Mouse (Mus musculus) urinary bladder, adult 18-20 months (tissue): ENCODE data around the gene Cd72.
A peak's percentile ranks its signal among the peaks of the same experiment; 100 is the strongest.

Source experiments
- DNase-seq, 2 experiments: peaks; one replicate each; pipeline ENCODE4 v3.0.0; 2022; ENCODE audit warnings: low spot score in 2 of 2, mixed read lengths in 2 of 2

Gene Cd72

DNA sequence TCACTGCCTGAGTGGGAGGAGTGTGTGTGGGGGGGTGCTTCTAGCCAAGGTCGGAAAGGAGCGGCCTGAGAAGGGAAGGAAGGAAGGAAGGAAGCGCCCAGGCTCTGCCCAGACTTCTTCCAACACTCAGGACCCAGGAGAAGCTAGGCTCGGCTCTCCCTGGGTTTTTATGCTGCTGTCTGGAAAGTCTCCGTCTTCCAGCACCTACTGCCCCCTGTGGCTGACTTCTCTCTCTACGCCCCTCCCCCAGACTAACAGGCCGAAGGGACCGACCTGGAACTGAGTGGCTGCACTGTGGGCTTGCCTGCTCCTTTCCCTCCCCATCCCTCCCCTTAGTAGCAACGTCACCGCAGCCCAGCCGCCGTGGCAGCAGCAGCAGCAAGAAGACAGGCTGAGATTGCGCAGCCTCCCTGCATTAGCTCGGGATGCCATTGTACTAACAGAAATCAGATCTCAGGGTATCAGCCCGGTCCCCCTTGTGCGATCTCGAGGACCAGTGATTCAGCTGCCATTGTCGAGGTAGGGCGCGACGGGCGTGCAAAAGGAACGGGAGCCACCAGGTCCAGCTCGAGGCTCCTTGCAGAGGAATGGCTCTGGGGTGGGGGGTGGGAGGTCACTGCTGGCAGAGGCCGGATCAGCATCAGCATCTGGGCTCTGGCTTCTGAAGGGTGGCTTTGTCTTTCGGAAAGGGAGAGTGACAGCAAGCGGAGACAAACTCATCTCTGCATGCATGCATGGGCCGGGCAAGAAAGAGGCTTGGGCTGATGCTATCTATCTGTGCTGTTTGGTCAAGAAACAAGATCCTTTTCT is 48.1 kb downstream of the Cd72 start:
- DNase-seq: peak; percentile 31 to 74

DNA sequence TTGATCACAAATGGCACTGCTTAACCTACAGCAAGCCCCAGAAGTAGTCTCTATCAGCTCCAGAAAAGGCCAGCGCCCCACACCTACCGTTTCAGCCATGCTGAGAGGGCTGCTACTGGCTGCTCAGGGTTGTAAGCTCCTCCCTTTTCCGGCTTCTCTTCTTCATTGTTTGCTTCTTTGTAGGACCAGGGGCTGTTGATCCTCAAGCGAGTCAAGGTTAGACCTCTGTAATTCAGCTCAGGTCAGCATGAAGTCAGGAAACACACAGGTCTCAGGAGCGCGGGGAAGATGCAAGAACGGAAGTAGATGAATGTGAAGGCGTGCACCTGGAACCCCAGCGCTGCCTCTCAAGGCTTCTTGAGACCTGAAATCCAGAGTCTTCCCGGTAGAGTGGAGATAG is 49.7 kb downstream of the Cd72 start:
- DNase-seq: no peak

GRCm38 (mm10) chr4:43402212-43402611 is 52.2 kb downstream of the Cd72 start:
- no peak for DNase-seq

GRCm38 (mm10) chr4:43401486-43401885 is 52.9 kb downstream of the Cd72 start:
- DNase-seq: no peak

- no peak for DNase-seq
Measured at GRCm38 (mm10) chr4:43400976-43401375, 53.5 kb downstream of the Cd72 start.

DNA sequence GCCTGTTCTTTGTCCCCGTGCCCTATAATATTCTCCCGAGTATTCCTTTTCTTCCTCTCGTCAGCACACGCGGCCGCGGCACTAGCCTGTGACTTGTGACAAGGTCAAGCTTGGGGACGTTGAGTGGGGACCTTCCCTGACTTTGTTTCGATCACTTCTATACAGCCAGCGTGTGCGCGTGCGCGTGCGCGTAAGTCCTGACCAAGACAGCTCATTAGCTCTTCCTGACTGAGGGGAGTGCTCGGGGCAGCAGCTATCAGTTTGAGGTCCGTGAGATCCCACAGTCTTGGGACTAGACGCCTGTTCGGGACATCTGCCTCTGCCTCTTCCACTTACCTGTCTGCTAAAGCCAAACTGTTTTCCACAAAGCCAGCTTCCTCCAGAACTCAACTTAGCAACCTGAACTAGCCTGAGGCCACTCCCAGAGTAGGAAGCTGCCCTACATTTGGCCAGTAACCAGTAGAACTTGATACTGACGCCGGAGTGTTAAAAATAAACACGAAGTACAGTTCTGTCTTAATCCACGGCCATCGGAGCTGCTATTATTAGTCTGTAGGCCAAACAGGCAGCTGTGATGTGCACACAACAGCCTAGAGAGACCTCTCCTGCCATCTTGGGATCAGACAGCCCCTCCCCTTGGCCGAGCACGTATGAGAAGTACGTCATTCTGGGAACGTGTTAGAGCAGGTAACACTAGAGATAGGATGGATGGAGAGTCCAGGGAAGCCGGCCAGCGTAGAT is 54.9 kb downstream of the Cd72 start:
- no peak for DNase-seq

DNA sequence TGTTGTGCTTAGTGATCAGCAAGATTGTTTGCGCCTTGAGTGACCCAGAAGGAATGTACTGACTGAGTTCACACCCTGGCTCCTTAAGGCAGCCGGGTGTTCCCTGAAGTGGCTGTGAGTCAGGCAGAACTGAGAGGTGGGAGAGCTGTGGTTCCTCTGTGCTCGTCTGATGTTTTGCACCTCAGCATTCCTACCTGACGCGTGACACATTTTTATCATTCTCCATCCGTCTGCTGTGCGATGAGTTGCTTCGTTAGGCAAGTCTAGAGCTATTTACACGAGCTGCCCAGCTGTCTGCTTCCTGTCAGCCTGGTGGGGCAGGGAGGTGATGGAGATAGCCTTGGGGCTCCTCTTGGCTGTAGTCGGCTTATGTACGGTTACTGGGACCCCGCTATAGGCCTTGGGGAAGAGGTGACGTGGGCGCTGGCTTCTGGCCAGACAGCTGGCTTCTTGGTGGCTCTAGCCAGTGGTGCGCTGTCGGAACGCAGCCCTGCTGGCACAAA is 55.5 kb downstream of the Cd72 start:
- DNase-seq: no peak

DNA sequence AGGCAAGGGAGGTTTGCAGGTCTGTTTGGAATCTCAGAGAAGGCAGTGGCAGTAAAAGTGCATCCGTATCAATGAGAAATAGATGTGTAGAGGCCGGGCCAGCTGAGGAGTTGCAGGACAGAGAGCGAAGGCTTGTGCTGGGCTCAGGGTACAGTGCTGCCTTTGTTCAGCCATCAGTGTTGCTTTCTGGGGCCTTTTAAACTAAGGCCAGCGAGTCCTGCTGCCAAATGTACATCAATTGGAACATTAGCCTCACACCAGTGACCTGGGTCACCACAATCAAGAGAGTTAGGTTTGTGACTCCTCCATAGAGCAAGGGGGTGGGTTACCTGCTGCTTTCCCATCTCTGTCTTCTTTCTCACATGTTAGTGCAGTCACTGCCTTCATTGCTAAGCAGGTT is 56.4 kb downstream of the Cd72 start:
- DNase-seq: no peak
